Mouse (Mus musculus) myocyte (in vitro differentiated cells): ENCODE data around the gene Shisa6.

Source experiments
- CEBPB ChIP-seq: IDR thresholded peaks from 2 replicates; pipeline ENCODE4 v1.6.1; 2011; ENCODE audit warnings: mild to moderate bottlenecking, moderate library complexity; ENCODE audit not compliant: poor library complexity, insufficient read depth, severe bottlenecking
- E2F4 ChIP-seq: IDR thresholded peaks from one replicate; pipeline ENCODE4 v1.6.1; 2011; ENCODE audit warnings: mild to moderate bottlenecking, control low read depth, moderate library complexity; ENCODE audit not compliant: insufficient read depth
- MAX ChIP-seq: IDR thresholded peaks from one replicate; pipeline ENCODE4 v1.6.1; 2011; ENCODE audit warnings: low read depth, mild to moderate bottlenecking, control low read depth
- MYOD1 ChIP-seq, 3 experiments: IDR thresholded peaks; one replicate each; pipeline ENCODE4 v1.6.1; 2011; ENCODE audit warnings: control low read depth in 2 of 3, low read depth in 2 of 3, mild to moderate bottlenecking in 2 of 3, moderate library complexity in 1 of 3; ENCODE audit not compliant: insufficient read length in 2 of 3, control insufficient read depth in 1 of 3
- MYOG ChIP-seq, 3 experiments: IDR thresholded peaks; one replicate each; pipeline ENCODE4 v1.6.1; 2011; ENCODE audit warnings: control low read depth in 2 of 3, low read depth in 2 of 3, mild to moderate bottlenecking in 2 of 3; ENCODE audit not compliant: insufficient read length in 2 of 3, control insufficient read depth in 1 of 3, insufficient read depth in 1 of 3
- POLR2A ChIP-seq: IDR thresholded peaks from one replicate; pipeline ENCODE4 v1.6.1; 2011; ENCODE audit warnings: low read depth, mild to moderate bottlenecking, control low read depth, moderate library complexity; ENCODE audit not compliant: insufficient read length
- POLR2AphosphoS2 ChIP-seq: IDR thresholded peaks from one replicate; pipeline ENCODE4 v1.6.1; 2011; ENCODE audit warnings: low read depth, control low read depth; ENCODE audit not compliant: insufficient read length
- REST ChIP-seq: IDR thresholded peaks from one replicate; pipeline ENCODE4 v1.6.1; 2011; ENCODE audit warnings: mild to moderate bottlenecking, control low read depth, moderate library complexity; ENCODE audit not compliant: insufficient read depth, insufficient read length
- SRF ChIP-seq: IDR thresholded peaks from one replicate; pipeline ENCODE4 v1.6.1; 2011; ENCODE audit warnings: low read depth; ENCODE audit not compliant: control insufficient read depth, insufficient read length
- TCF12 ChIP-seq: IDR thresholded peaks from one replicate; pipeline ENCODE4 v1.6.1; 2011; ENCODE audit warnings: mild to moderate bottlenecking, control low read depth; ENCODE audit not compliant: poor library complexity, insufficient read depth, severe bottlenecking
- TCF3 ChIP-seq: IDR thresholded peaks from one replicate; pipeline ENCODE4 v1.6.1; 2011; ENCODE audit warnings: low read depth, control low read depth; ENCODE audit not compliant: insufficient read length
- USF1 ChIP-seq: IDR thresholded peaks from one replicate; pipeline ENCODE4 v1.6.1; 2011; ENCODE audit warnings: low read depth, mild to moderate bottlenecking, control low read depth, moderate library complexity

DNA sequence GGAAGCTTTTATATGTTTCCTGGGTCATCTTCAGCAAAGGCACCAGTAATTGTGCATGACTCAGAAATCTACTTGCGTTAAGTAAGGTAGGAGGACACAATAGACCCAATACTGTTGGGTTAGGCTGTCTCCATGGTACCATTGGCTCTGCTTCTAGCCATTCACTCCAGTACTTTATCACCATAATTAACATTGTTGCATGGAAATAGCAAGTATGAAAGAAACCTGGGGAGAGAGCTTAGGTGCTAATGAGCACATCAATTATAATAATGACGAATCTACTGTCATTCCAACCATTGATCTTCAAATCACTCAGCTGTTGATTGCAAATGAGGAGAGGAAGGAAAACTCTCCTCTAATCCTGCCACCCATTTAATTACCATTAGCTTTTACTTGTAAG lies 48.1 kb upstream of the Shisa6 start:
- TF ChIP-seq POLR2A (no peak), CEBPB (no peak), TCF12 (no peak), USF1 (no peak), REST (no peak), MYOG (IDR thresholded peaks at IDR 0.05; ENCODE audit: control insufficient read depth in 1 of 3, insufficient read depth in 1 of 3, insufficient read length in 2 of 3, low read depth in 2 of 3) (no peak), E2F4 (no peak), MAX (no peak), POLR2AphosphoS2 (no peak), SRF (no peak), TCF3 (no peak), MYOD1 (IDR thresholded peaks at IDR 0.05; ENCODE audit: control insufficient read depth in 1 of 3, insufficient read length in 2 of 3, low read depth in 2 of 3) (no peak)
